Mouse (Mus musculus) neural tube, embryonic 10.5 days (tissue): ENCODE measurements around the gene Crybb2.

Experiments used
- DNase-seq: peaks from one replicate; pipeline ENCODE4 v3.0.0-alpha.2; 2017; ENCODE audit warnings: low spot score; ENCODE audit errors: extremely low spot score

Gene Crybb2

GRCm38 (mm10) chr5:113090750-113091149, 20.8 kb upstream of the Crybb2 start:
- DNase-seq, result no peak

- DNase-seq, result no peak
These were observed 20.3 kb upstream of the Crybb2 start for GRCm38 (mm10) chr5:113090077-113090690.

DNA sequence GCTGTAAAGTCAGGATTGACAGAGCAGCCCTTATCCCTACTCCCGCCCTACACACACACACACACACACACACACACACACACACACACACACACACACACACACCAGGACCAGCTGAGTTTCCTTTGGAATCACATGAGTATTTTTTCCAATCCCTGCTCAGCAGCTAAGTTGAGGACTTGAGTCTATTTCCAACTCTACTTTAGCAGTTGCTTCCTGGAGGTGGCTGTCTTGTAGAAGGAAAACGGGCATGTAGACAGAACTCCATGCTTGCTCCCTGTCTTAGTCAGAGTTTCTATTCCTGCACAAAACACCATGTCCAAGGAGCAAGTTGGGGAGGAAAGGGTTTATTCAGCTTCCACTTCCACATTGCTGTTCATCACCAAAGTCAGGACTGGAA, 17.5 kb upstream of the Crybb2 start:
- no peak for DNase-seq

DNA sequence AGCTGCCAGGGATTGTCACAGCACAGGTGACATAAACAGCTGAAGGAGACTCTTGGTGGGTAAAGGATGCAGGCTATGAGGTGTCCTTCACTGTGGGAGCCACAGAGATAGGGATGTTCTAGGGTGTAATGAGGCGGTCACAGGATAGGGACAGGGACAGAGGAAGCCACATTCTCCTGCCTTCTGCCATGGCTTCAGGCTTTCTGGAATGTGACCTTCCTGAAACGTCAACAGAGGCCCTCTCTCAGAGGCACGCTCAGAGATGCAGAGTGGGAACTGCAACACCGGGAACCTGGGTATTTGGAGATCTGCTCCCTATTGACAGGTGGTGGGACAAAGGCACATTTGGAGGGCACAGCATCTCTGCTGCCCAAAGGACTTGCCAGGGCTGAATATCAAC, 17.1 kb upstream of the Crybb2 start:
- DNase-seq, result no peak

- DNase-seq, result no peak
These were observed 16.5 kb upstream of the Crybb2 start for GRCm38 (mm10) chr5:113086439-113086838.

DNA sequence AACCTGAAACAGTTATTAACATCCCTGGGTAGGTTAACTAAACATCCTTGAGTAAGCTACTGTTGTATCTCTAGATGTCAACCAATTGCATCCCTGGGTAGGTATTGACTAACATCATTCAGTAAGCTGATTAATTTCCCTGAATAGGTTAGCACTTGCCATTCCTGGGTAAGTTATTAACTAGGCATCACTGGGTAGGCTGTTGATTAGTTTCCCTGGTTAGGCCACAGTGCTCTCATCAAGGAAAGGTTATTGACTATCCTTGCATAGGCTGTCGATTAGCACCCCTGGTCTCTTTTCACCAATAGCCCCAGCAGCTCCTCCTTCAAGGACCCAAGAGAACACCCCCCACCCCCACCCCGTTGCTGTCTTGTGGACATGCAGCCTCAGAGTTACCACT, 16.0 kb upstream of the Crybb2 start:
- no peak for DNase-seq

DNA sequence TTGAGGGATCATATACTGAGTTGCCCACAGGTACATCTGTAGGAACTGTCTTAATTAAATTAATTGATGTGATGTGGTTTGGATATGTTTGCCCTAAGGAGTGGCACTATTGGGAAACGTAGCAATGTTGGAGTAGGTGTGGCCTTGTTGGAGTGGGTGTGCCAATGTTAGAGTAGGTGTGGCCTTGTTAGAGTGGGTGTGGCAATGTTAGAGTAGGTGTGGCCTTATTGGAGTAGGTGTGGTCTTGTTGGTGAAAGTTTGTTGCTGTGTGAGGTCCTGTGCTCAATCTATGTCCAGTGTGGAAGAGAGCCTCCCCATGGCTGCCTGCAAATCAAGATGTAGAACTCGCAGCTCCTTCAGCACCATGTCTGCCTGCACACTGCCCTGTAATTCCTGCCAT, 14.4 kb upstream of the Crybb2 start:
- DNase-seq, result no peak

- no peak for DNase-seq
These were observed 12.6 kb upstream of the Crybb2 start for GRCm38 (mm10) chr5:113082356-113083168.

DNA sequence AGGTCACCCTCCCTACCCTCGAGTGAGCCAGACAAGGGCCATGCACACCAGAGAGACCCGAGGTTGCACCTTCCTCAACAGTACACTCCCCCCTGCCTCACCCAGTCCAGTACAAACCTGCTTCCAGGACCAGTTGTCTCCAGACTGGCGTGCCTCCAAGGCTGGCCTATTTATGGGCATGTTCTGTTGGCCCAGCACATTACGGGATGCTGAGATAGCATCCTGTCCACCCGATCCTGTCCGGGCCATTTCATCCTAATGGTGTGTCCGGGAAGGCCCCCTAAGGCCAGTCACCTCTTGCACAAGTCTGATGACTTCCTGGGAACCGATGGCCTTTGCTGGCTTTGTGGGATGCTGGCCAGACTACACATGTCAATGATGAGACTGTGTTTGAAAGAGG, 11.5 kb upstream of the Crybb2 start, which contains the start of gene Crybb3:
Gene Crybb3 (minus strand): TSS at position 146 of the 400 bp plus-strand sequence.
- no peak for DNase-seq

GRCm38 (mm10) chr5:113081020-113081419, 11.1 kb upstream of the Crybb2 start:
- DNase-seq, result no peak

DNA sequence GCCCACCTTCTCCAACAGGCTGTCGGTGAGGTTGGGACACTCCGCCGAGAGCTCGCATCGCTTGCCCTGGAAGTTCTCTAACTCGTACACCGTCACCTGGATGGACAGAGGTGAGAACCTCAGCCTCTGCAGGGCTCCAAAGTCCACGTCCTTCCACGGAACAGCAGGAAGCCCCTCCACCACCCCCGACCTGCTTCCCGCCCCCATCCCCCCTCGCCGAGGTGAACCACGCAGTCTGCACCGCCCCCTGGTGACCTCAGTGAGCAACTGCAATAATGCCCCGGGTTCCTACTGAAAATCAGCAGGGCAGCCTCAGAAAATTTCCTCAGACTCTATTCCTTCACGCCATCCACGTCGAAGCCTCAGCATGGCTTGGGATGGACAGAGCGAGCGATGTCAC, 9.9 kb upstream of the Crybb2 start:
- DNase-seq, result peak; percentile 57

DNA sequence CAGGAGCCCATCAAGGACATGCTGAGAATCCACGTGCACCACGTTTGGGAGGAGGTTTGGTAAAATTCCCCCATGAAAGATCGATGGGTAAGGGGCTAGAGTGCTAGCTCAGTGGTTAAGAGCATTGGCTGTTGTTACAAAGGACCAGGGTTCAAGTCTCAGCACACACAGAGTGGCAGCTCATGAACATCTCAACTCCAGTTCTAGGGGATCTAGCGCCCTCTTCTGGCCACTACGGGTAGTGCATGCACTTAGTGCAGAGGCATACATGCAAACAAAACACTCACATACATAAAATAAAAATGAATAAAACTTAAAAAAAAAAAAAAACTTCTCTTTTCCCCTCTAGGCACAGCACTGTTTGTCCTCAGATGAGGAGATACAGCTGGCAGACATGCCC, 8.8 kb upstream of the Crybb2 start:
- DNase-seq, result no peak

DNA sequence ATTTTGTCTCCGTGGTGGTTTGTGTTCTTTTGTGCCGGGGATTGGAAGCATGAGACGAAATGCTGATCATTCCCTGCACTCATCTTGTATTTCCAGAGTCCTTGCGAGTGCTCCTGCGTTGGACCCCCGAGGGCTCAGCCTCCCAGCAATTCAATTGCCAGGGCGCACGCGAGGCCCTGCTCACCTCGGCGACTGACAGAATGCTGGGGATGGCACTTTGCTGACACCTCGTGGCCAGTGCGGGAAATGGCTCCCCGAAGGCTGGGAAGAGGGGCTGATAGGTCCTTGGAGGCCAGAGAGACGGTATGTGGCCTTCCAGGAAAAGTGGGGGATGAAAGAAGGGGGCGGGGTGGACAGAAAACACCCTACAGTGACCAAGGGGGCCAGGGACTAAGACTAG, 15.6 kb downstream of the Crybb2 start:
- DNase-seq, result peak; percentile 88

- no peak for DNase-seq
These were observed 19.2 kb downstream of the Crybb2 start for GRCm38 (mm10) chr5:113050581-113051185.

DNA sequence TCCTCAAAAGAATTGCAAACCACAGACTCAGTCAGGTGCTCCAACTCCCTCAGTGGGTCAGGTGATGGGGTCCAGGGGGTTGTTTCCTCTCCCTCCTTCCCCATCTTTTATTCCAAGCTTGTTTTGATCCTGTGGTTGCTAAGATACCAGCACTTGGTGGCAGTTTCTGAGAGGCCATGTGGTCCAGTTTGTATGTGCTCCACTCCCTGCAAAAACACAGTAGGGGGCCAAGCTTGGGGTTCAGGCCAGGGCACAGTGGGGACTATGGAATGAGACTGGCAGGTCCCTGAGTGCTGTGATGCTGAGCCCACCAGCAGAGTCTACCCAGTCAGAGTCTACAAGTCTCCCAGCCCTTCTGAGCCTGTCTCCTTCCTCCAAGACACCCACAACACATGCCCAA, 20.0 kb downstream of the Crybb2 start:
- no peak for DNase-seq

GRCm38 (mm10) chr5:113045511-113046273, 24.2 kb downstream of the Crybb2 start:
- no peak for DNase-seq

DNA sequence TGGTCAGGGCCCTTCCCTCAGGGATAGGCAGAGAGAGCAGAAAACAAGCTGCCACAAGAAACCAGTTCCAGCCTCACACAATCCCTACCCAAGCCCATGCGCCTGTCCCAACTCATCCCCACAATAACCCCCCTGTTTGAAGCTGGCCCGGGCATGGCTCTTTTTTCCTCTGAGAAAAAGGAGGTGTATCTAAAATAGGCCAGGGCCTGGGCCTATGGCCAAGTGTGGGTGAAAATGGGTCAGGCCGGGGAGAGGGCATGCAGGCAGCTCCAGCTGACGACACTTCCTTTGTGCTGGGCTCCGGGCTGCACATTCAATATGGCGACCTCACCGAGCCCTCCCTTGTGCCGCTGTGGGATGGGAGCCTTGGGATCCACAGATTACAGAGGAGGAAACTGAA, 26.4 kb downstream of the Crybb2 start:
- no peak for DNase-seq

GRCm38 (mm10) chr5:113041567-113042071, 28.3 kb downstream of the Crybb2 start:
- peak; percentile 60 for DNase-seq

DNA sequence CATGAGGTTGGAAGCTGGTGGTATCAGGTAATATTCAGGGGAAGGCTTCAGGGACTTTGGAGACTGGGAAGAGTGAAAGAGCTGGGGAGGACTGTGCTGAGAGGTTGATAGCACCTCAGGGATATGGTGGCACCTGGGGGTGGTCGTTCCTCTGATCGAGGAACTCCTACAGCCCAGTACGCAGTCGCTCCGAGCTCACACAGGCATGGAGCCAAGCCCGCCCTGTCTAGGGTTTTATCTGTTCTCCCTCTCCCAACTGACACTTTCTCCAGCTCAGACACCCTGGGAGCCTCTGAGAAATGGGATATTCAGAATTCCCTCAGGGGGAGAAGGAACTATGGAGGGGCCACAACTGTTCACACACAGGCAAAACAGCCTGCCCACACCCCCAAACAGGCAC, 29.1 kb downstream of the Crybb2 start:
- DNase-seq, result no peak

DNA sequence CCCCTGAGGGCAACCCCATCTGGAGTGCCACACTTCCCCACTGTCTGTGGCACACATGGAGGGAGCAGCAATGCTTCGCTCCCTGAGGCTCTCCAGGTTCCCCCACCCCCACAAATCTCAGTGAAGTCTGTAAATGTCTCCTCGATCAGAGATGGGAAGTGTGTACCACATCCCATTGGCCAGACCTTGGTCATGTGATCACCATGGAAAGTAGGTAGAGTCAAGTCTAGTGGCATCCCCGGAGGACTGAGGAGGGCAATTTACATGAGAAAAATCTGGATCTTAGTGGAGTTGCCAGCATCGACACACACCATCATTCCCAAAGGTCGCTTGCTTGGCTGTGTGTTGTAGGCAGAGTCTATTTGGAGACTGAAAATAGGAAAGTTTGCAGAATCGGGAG, 31.3 kb downstream of the Crybb2 start:
- DNase-seq, result no peak
